Mouse (Mus musculus): ENCODE measurements around the gene Dlg2. TPM values are rescaled to one million over a fixed set of nuclear protein-coding genes. Genes with fewer than 3 reads are reported as not detected.

Dlg2 gene
- polyA plus RNA-seq, 1 experiment: 6.0 TPM

- Histone ChIP-seq H3K4me1 (replicated peaks; ENCODE audit: control insufficient read depth, insufficient read depth, low read length) (no peaks in the 10 kb centered on the region), H3K36me3 (ENCODE audit: control insufficient read depth, insufficient read depth, low read length) (no peaks in the 10 kb centered on the region), H3K27ac (ENCODE audit: control insufficient read depth, insufficient read depth, low read length) (no peak overlapping the region), H3K27me3 (ENCODE audit: control insufficient read depth, insufficient read depth, low read length) (no peaks in the 10 kb centered on the region), H3K4me3 (ENCODE audit: control insufficient read depth, insufficient read depth, low read length) (no peak overlapping the region)
- 87% methylated on average over 12 of the region's 12 CpGs for WGBS
- DNase-seq: no peak
- no peak for TF ChIP-seq CTCF (IDR thresholded peaks at IDR 0.05; ENCODE audit: borderline replicate concordance, control insufficient read depth, extremely low read depth, insufficient read depth, low read length, poor library complexity)
- no peak for TF ChIP-seq POLR2A (IDR thresholded peaks at IDR 0.05; ENCODE audit: control insufficient read depth, extremely low read depth, insufficient read depth, low read length, poor library complexity)
Observed at GRCm38 (mm10) chr7:92235541-92236031, 1759.1 kb downstream of the Dlg2 start.

- Histone ChIP-seq H3K4me1 (replicated peaks; ENCODE audit: control insufficient read depth, insufficient read depth, low read length) (no peaks in the 10 kb centered on the region), H3K27ac (ENCODE audit: control insufficient read depth, insufficient read depth, low read length) (no peak overlapping the region), H3K36me3 (ENCODE audit: control insufficient read depth, insufficient read depth, low read length) (no peaks in the 10 kb centered on the region), H3K27me3 (ENCODE audit: control insufficient read depth, insufficient read depth, low read length) (no peaks in the 10 kb centered on the region), H3K4me3 (ENCODE audit: control insufficient read depth, insufficient read depth, low read length) (no peak overlapping the region)
- TF ChIP-seq CTCF (IDR thresholded peaks at IDR 0.05; ENCODE audit: borderline replicate concordance, control insufficient read depth, extremely low read depth, insufficient read depth, low read length, poor library complexity) (no peak), POLR2A (IDR thresholded peaks at IDR 0.05; ENCODE audit: control insufficient read depth, extremely low read depth, insufficient read depth, low read length, poor library complexity) (no peak)
- no peak for DNase-seq
- 88% methylated on average over 2 of the region's 2 CpGs for WGBS
Observed at GRCm38 (mm10) chr7:92240908-92241307, 1764.4 kb downstream of the Dlg2 start.

- whole genome bisulfite sequencing: 92% methylated on average over 3 of the region's 3 CpGs
- no peaks in the 10 kb centered on the region for H3K36me3 ChIP-seq (ENCODE audit: control insufficient read depth, insufficient read depth, low read length)
- no peak overlapping the region for H3K4me3 ChIP-seq (ENCODE audit: control insufficient read depth, insufficient read depth, low read length)
- no peak for TF ChIP-seq POLR2A (IDR thresholded peaks at IDR 0.05; ENCODE audit: control insufficient read depth, extremely low read depth, insufficient read depth, low read length, poor library complexity)
- TF ChIP-seq CTCF (IDR thresholded peaks at IDR 0.05; ENCODE audit: borderline replicate concordance, control insufficient read depth, extremely low read depth, insufficient read depth, low read length, poor library complexity): no peak
- DNase-seq: no peak
- no peak overlapping the region for H3K27ac ChIP-seq (ENCODE audit: control insufficient read depth, insufficient read depth, low read length)
- no peaks in the 10 kb centered on the region for H3K4me1 ChIP-seq (replicated peaks; ENCODE audit: control insufficient read depth, insufficient read depth, low read length)
- no peaks in the 10 kb centered on the region for H3K27me3 ChIP-seq (ENCODE audit: control insufficient read depth, insufficient read depth, low read length)
Observed at GRCm38 (mm10) chr7:92247594-92247993, 1771.1 kb downstream of the Dlg2 start.

GRCm38 (mm10) chr7:92248619-92249018 is 1772.1 kb downstream of the Dlg2 start:
- no peaks in the 10 kb centered on the region for H3K4me1 ChIP-seq (replicated peaks; ENCODE audit: control insufficient read depth, insufficient read depth, low read length)
- WGBS: 90% methylated on average over 5 of the region's 5 CpGs
- no peak overlapping the region for H3K4me3 ChIP-seq (ENCODE audit: control insufficient read depth, insufficient read depth, low read length)
- no peak for DNase-seq
- H3K27me3 ChIP-seq (ENCODE audit: control insufficient read depth, insufficient read depth, low read length): no peaks in the 10 kb centered on the region
- no peak overlapping the region for H3K27ac ChIP-seq (ENCODE audit: control insufficient read depth, insufficient read depth, low read length)
- no peaks in the 10 kb centered on the region for H3K36me3 ChIP-seq (ENCODE audit: control insufficient read depth, insufficient read depth, low read length)
- TF ChIP-seq CTCF (IDR thresholded peaks at IDR 0.05; ENCODE audit: borderline replicate concordance, control insufficient read depth, extremely low read depth, insufficient read depth, low read length, poor library complexity): no peak
- no peak for TF ChIP-seq POLR2A (IDR thresholded peaks at IDR 0.05; ENCODE audit: control insufficient read depth, extremely low read depth, insufficient read depth, low read length, poor library complexity)

GRCm38 (mm10) chr7:92258148-92258547 is 1781.7 kb downstream of the Dlg2 start:
- H3K36me3 ChIP-seq (ENCODE audit: control insufficient read depth, insufficient read depth, low read length): no peaks in the 10 kb centered on the region
- no peak for DNase-seq
- no peak for TF ChIP-seq POLR2A (IDR thresholded peaks at IDR 0.05; ENCODE audit: control insufficient read depth, extremely low read depth, insufficient read depth, low read length, poor library complexity)
- no peak for TF ChIP-seq CTCF (IDR thresholded peaks at IDR 0.05; ENCODE audit: borderline replicate concordance, control insufficient read depth, extremely low read depth, insufficient read depth, low read length, poor library complexity)
- no peaks in the 10 kb centered on the region for H3K4me1 ChIP-seq (replicated peaks; ENCODE audit: control insufficient read depth, insufficient read depth, low read length)
- H3K27me3 ChIP-seq (ENCODE audit: control insufficient read depth, insufficient read depth, low read length): no peaks in the 10 kb centered on the region
- WGBS: 94% methylated on average over 4 of the region's 4 CpGs
- no peak overlapping the region for H3K27ac ChIP-seq (ENCODE audit: control insufficient read depth, insufficient read depth, low read length)
- H3K4me3 ChIP-seq (ENCODE audit: control insufficient read depth, insufficient read depth, low read length): no peak overlapping the region

- Histone ChIP-seq H3K4me1 (replicated peaks; ENCODE audit: control insufficient read depth, insufficient read depth, low read length) (no peaks in the 10 kb centered on the region), H3K27me3 (ENCODE audit: control insufficient read depth, insufficient read depth, low read length) (no peaks in the 10 kb centered on the region), H3K27ac (ENCODE audit: control insufficient read depth, insufficient read depth, low read length) (no peak overlapping the region), H3K4me3 (ENCODE audit: control insufficient read depth, insufficient read depth, low read length) (no peak overlapping the region), H3K36me3 (ENCODE audit: control insufficient read depth, insufficient read depth, low read length) (no peaks in the 10 kb centered on the region)
- no peak for DNase-seq
- WGBS: 81% methylated on average over 3 of the region's 3 CpGs
- TF ChIP-seq POLR2A (IDR thresholded peaks at IDR 0.05; ENCODE audit: control insufficient read depth, extremely low read depth, insufficient read depth, low read length, poor library complexity): no peak
- no peak for TF ChIP-seq CTCF (IDR thresholded peaks at IDR 0.05; ENCODE audit: borderline replicate concordance, control insufficient read depth, extremely low read depth, insufficient read depth, low read length, poor library complexity)
Observed at GRCm38 (mm10) chr7:92258701-92259100, 1782.2 kb downstream of the Dlg2 start.

GRCm38 (mm10) chr7:92264325-92264724 is 1787.9 kb downstream of the Dlg2 start:
- no peak overlapping the region for H3K4me3 ChIP-seq (ENCODE audit: control insufficient read depth, insufficient read depth, low read length)
- no peaks in the 10 kb centered on the region for H3K27me3 ChIP-seq (ENCODE audit: control insufficient read depth, insufficient read depth, low read length)
- no peaks in the 10 kb centered on the region for H3K4me1 ChIP-seq (replicated peaks; ENCODE audit: control insufficient read depth, insufficient read depth, low read length)
- TF ChIP-seq CTCF (IDR thresholded peaks at IDR 0.05; ENCODE audit: borderline replicate concordance, control insufficient read depth, extremely low read depth, insufficient read depth, low read length, poor library complexity) (no peak), POLR2A (IDR thresholded peaks at IDR 0.05; ENCODE audit: control insufficient read depth, extremely low read depth, insufficient read depth, low read length, poor library complexity) (no peak)
- H3K27ac ChIP-seq (ENCODE audit: control insufficient read depth, insufficient read depth, low read length): no peak overlapping the region
- no peak for DNase-seq
- WGBS: 97% methylated on average over 3 of the region's 3 CpGs
- H3K36me3 ChIP-seq (ENCODE audit: control insufficient read depth, insufficient read depth, low read length): no peaks in the 10 kb centered on the region
